Mouse (Mus musculus): Measurements from ENCODE around the gene Gpatch8.

DNA sequence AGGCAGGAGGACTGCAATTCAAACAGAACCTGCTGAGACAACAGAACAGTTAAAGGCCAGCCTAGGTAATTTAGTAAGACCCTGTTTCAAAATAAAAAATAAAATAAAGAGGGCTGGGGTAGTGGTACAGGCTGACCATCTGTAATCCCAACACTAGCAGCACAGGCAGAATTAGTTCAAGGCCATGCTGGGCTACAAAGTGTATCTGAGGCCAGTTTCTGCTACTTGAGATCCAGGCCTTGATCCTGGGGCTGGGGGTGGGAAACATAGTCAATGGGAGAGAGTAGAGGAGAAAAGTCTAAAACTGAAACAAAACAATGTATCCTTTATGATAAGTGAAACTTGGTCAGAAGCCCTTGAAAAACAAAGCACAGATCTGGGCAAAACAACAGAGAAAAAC is 5.0 kb downstream of the Gpatch8 start:
- TF ChIP-seq USF1 (IDR thresholded peaks at IDR 0.05; ENCODE audit: low read depth, low read length) = no peak
- no peak for TF ChIP-seq MAX (IDR thresholded peaks at IDR 0.05; ENCODE audit: low read length)
- no peak for TF ChIP-seq POLR2A (IDR thresholded peaks at IDR 0.05; ENCODE audit: control insufficient read depth in 1 of 2, insufficient read depth in 1 of 2, low read depth in 1 of 2, low read length in 2 of 2, poor library complexity in 1 of 2)
